Mouse (Mus musculus): Measurements from ENCODE around the gene Kcnj8.
A peak's percentile ranks its signal among the peaks of the same experiment; 100 is the strongest.
"Not testable (repeated sequence)": the region's sequence is repeated elsewhere in the genome, so short reads cannot be mapped to it uniquely, and the experiment has no call there.

Kcnj8 gene

DNA sequence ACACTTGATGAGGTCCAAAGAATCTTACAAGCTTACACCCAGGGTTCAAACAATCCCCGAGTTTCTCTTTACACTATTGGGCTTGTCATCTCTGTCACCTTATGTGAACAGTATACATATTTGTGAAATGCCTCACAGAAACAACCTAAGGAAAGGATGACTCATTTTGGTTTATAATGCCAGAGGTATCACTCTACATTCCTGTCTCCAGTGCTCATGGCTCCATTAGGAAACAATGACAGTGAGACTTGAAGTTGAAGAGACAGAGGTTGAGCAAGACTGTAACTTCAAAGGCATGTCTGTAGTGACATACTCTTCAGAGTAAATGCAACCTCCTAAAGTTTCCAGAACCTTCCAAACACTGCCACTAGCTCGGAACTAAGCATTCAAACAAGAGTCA, 23.0 kb downstream of the Kcnj8 start:
- no peak for DNase-seq

DNA sequence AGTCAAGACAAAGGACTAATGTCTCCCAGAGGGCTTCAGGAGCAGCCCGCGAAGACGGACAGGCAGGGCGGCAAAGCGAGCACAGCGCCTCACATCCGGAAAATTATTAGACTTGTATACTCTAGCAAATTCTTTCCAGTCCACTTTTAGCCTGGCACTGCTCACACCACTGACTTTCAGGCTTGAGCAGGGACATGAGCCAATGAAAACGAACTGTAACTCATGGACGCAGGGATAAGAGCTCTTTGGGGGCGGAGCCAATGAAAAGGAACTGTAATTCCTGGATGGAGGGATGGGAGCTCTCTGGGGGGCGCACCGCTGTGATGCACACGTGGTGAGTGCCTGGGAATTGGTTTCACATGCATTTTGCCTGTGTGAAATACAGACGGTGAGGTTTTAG, 26.3 kb downstream of the Kcnj8 start:
- DNase-seq: peak; percentile 34

GRCm38 (mm10) chr6:142543648-142544047, 27.8 kb downstream of the Kcnj8 start:
- no peak for DNase-seq

DNA sequence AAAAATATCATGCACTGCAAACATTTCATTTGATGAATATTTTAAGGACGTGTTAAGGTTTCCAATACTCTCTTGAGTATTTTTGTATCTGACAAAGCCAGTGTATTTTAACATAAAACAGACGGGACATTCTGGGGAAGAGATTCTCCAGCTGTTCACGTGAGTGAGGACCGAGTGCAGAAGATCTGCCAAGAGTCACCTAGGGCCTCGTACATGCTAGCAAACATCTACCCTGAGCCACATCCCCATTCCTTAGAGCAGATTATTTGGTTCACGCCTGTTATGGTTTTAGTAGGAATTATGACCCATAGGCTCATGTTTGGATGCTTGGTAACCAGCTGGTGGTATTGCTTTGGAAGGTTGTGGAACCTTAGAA, 28.6 kb downstream of the Kcnj8 start:
- DNase-seq: no peak

GRCm38 (mm10) chr6:142542082-142542799, 29.2 kb downstream of the Kcnj8 start:
- DNase-seq: no peak

GRCm38 (mm10) chr6:142540561-142541160, 30.8 kb downstream of the Kcnj8 start:
- no peak for DNase-seq

- DNase-seq: no peak
Measured at GRCm38 (mm10) chr6:142540131-142540530, 31.3 kb downstream of the Kcnj8 start.

GRCm38 (mm10) chr6:142538503-142538902, 32.9 kb downstream of the Kcnj8 start:
- peak; percentile 86 for DNase-seq

DNA sequence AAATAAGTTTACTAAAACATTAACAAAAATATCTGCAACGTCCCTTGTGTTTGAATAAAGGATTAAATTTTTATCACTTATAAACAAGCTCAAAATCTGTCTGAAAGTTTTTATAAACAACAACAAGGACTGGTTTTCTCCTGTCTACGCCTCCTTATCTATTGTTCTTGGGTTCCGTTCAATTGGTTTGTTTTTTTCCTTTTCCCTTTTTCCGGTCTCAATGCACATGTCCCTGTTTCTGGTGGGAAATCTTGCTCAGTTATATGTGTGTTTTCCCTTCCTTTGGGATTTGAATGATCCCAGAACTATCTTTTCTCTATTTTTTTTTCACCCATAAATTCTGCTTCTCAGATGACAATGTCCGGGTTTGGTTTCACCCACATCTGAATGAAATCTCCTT, 38.0 kb downstream of the Kcnj8 start:
- DNase-seq: no peak

- DNase-seq: no peak
Measured at GRCm38 (mm10) chr6:142532686-142533085, 38.7 kb downstream of the Kcnj8 start.

DNA sequence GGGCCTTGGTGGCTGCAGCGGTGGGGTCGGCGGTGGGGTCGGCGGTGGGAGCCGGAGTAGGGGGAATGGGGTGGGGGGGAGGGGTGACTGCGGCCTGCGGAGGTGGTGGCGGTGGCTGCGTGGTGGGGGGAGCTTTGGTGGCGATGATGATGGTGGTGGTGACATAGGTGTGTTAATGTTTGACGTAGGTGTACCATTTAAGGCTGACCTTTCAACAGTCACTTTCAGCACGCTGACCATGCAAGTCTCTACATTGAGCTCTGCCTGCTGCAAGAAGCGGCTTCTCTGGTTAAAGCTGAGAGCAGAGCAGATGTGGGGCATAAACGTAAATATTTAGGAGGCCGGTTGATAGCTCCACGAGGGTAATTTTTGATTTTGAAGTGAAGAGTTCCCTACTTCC, 39.3 kb downstream of the Kcnj8 start:
- DNase-seq: no peak

DNA sequence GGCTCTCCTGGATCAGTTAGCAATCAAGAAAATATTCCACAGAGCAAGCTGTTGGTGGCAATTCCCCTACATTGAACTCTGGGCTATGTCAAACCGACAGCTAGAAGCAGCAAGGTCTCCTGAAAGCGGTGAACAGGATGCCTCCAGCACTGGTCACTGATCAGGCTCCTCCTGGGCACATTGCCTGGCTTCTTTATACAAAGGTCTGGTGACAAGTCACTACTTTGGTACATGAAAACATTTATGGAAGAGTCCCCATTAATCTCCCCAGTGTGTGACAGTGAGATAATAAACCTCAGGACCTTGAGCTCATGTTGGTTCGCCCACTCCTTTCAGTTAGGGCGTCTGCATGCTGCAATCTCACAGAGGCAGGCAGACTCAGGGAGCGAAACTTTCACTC, 41.0 kb downstream of the Kcnj8 start:
- no peak for DNase-seq

- DNase-seq: no peak
Measured at GRCm38 (mm10) chr6:142529680-142530079, 41.7 kb downstream of the Kcnj8 start.

DNA sequence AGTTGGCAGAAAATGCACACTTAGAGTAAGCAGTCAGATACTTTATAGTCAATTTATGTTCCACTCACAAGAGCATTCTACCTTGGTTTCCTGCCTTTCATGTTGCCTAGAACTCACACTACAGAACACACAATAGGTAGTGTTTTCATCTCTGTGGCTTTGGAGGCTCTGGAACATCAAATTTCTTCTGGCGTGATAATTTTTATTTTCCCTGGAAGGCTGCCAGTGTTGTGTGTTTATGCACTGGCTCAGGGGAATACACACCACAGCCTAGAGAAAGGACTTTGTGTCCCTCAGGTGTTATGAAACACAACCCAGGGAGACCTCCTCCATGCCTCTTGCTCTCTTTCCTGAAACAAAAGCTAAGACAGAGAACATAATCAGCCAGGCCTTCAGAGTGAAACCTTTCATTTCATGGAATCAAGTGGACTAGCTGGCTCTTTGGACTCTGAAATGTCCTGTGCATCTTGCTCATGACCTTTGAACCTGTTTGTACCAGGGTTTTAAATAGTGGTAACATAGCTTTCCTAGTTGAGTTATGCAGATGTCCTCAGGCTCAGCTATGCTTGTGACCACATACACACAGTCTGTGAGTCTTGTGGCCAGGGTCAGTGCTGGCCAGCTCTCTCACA, 43.4 kb downstream of the Kcnj8 start:
- no peak for DNase-seq

DNA sequence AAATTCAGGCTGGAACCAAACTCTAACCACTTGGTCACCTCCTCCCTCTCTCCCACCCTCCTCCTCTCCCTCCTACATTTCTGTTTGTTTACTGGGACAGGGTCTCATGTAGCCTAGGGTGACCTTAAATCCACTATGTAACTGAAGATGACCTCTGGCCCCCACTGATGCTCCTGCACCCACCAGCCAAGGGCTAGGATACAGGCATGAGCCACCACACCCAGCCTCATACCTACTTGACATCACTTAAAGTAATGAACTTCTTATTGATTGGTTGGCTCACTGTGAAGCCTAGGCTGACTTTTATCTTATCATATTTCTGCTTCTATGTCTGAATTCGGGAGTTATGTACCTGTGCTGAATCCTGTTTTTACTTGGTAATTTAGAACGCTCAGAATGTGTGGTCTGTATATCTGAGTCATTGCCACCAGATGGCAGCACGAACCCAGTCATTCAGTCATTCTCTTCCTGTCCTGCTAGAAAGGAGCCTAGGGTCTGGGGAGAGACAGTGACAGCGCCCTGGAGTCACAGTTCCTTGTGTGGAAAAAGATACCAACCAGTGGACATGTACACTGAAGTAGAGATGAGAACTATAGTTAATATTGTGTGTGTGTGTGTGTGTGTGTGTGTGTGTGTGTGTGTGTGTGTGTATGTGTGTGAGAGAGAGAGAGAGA, 46.6 kb downstream of the Kcnj8 start:
- DNase-seq: peak; percentile 89

- DNase-seq: no peak
Measured at GRCm38 (mm10) chr6:142521591-142522110, 49.8 kb downstream of the Kcnj8 start.

GRCm38 (mm10) chr6:142519110-142519509, 52.3 kb downstream of the Kcnj8 start:
- DNase-seq: no peak

DNA sequence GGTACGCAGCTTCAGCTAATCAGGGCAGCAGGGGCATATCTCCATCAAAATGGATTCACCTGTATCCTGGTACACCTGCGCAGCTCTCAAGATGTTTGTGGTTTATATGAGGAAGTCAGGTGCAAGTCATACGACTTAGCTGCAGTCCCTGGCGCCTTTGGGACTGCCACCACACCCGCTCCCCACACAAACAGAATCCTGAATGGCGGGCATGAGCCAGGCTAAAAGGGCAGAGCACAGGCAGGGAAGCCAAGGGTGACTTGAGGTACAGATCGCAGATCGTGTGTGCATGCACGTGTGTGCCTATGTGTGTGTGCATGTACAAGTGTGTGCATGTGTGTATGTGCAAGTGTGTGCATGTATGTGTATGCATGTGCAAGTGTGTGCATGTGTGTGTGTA, 56.0 kb downstream of the Kcnj8 start:
- DNase-seq: not testable (repeated sequence)

DNA sequence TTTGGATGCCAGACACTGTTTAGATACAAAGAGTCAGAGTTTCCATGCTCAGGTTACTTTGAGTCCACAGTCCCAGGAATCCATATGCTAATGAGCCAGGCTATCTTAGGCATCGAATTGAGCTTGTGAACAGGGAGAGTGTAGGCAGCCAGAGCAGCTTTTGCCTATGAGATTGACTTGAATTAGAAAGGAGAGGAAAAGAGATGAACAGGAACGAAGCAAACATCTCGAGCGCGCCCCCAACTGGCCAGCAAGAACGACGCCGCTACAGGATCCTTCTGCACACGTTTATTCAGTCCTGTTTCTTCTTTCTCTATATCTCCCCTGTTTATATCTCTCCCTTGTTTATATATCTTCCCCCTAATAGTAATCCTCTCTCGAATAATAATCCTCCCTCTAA, 56.5 kb downstream of the Kcnj8 start:
- peak; percentile 77 for DNase-seq
